Mouse (Mus musculus) liver, adult 2 months (tissue): ENCODE results near the gene Sec63.

Experiments used
- CTCF ChIP-seq: fragments of 200-500 bp; IDR thresholded peaks from 2 replicates; pipeline ENCODE4 v1.5.1; 2011; ENCODE audit warnings: low read depth, low read length, control low read depth
- POLR2A ChIP-seq: fragments of 200-500 bp; IDR thresholded peaks from 2 replicates; pipeline ENCODE4 v1.6.1; 2011; ENCODE audit warnings: low read length, control low read depth; ENCODE audit not compliant: insufficient read depth; ENCODE audit errors: extremely low read depth

DNA sequence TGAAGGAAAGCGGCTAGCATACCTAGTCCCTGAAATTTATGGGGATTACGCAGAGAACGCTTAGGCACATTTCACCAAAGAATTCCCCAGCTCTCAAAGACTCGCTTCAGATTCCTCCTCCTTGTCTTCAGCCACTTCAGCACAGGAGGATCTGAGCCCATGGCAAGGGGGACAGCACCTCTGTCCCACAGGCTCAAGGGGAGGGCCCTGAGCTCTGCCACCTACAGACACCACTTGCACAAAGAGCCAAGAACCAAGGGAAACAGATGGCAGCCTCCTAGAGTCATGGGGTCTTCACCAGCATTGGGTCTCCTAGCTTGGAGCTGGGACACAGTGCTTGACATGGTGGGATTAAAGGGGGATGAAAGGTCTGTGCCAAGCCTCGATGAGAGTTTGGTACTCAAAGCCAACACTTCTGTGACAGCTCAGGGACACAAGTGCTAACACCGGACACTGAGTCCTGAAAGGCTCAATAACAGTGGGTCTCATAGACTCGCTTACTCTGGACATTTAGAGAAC is 111.8 kb downstream of the Sec63 start:
- TF ChIP-seq CTCF (no peak), POLR2A (no peak)
